Comparison of ENCODE assay signal across 9 mouse cellular contexts in genomic region chr6:124481571-124481970, GRCm38 (mm10). TPM values are rescaled to one million over a fixed set of nuclear protein-coding genes. Genes with fewer than 3 reads are reported as not detected.
A peak's percentile ranks its signal among the peaks of the same experiment; 100 is the strongest.
DNase-seq lines count a peak whose midpoint lies in the region; ATAC-seq lines count a peak whose summit lies in the region.
"Had no signal": no experiment of that assay in that cellular context is flagged by ENCODE, and none has a peak within 500 bp of the region (broad histone marks: within the 10 kb centered on the region; RNA-seq: fewer than 3 reads in every experiment).

No protein-coding gene starts in this region.

- H3K4me3 ChIP-seq in heart, embryonic 11.5 days (ENCODE audit: low read depth, low read length): no peak overlapping the region
- no peak overlapping the region for H3K4me3 ChIP-seq in embryonic facial prominence, embryonic 11.5 days (ENCODE audit: low read depth, low read length)
- H3K4me3 ChIP-seq: erythroblast, embryonic 14.5 days had no signal

- no peak overlapping the region for H3K4me2 ChIP-seq in heart, embryonic 11.5 days
- H3K4me2 ChIP-seq in embryonic facial prominence, embryonic 11.5 days (ENCODE audit: low read depth, low read length): no peak overlapping the region

- no peak overlapping the region for H3K27ac ChIP-seq in heart, embryonic 11.5 days (ENCODE audit: low read depth, low read length)
- H3K27ac ChIP-seq in embryonic facial prominence, embryonic 11.5 days (replicated peaks; ENCODE audit: low read depth, low read length): no peak overlapping the region

- no peaks in the 10 kb centered on the region for H3K9me3 ChIP-seq in heart, embryonic 11.5 days (replicated peaks; ENCODE audit: control insufficient read depth, low read length)
- no peaks in the 10 kb centered on the region for H3K9me3 ChIP-seq in embryonic facial prominence, embryonic 11.5 days (replicated peaks; ENCODE audit: control insufficient read depth, low read length)

- peak; percentile 42 to 67 for DNase-seq in heart, postnatal 36 days
- DNase-seq in CD4-positive helper T cell, adult 2 months (ENCODE audit: low read depth, low spot score): peak; percentile 29
- DNase-seq in NIH3T3 (ENCODE audit: low read depth): peak; percentile 81
- DNase-seq in embryonic facial prominence, embryonic 11.5 days (ENCODE audit: low spot score): peak; percentile 71
- DNase-seq in kidney, postnatal 14 days: peak; percentile 84
- DNase-seq in mesoderm, embryonic 11.5 days (ENCODE audit: low read depth, low spot score): peak; percentile 66
- peak; percentile 92 for DNase-seq in yolk sac, embryonic 10.5 days (ENCODE audit: low spot score)

- no peak overlapping the region for H3K9ac ChIP-seq in heart, embryonic 11.5 days (ENCODE audit: low read depth, low read length)
- no peak overlapping the region for H3K9ac ChIP-seq in embryonic facial prominence, embryonic 11.5 days (replicated peaks; ENCODE audit: low read length)

- intact Hi-C loops in heart, postnatal 36 days (cut with DNase I): loop anchor here (5.0 kb wide), 1 partner anchor 276 kb away; the partner anchor contains the start of genes Atn1 and Gm45234

- no peaks in the 10 kb centered on the region for H3K36me3 ChIP-seq in heart, embryonic 11.5 days (ENCODE audit: control insufficient read depth, insufficient read depth, low read length)
- no peaks in the 10 kb centered on the region for H3K36me3 ChIP-seq in embryonic facial prominence, embryonic 11.5 days (replicated peaks; ENCODE audit: control insufficient read depth, insufficient read depth, low read depth, low read length)

- no peak; the same call in 1 of the 2 replicates for ATAC-seq in heart, embryonic 11.5 days (replicated peaks; ENCODE audit: insufficient number of reproducible peaks, low FRiP score, low TSS enrichment)
- no peak for ATAC-seq in embryonic facial prominence, embryonic 11.5 days (replicated peaks; ENCODE audit: insufficient number of reproducible peaks, low FRiP score, low TSS enrichment, low read depth)

- H3K4me1 ChIP-seq in heart, embryonic 11.5 days (ENCODE audit: control insufficient read depth, insufficient read depth, low read length): peaks cover 8% of the 10 kb centered on the region
- no peaks in the 10 kb centered on the region for H3K4me1 ChIP-seq in embryonic facial prominence, embryonic 11.5 days (ENCODE audit: control insufficient read depth, insufficient read depth, low read length)

- no peaks in the 10 kb centered on the region for H3K27me3 ChIP-seq in heart, embryonic 11.5 days (ENCODE audit: control insufficient read depth, insufficient read depth, low read length)
- no peaks in the 10 kb centered on the region for H3K27me3 ChIP-seq in embryonic facial prominence, embryonic 11.5 days (ENCODE audit: control insufficient read depth, insufficient read depth, low read length)

- 19% methylated on average over 6 of the region's 6 CpGs for WGBS in heart, embryonic 11.5 days (ENCODE audit: insufficient replicate concordance)
- 14% methylated on average over 6 of the region's 6 CpGs for WGBS in embryonic facial prominence, embryonic 11.5 days

RNA-seq across cellular contexts. Expression of gene C1rl, which starts 11.3 kb away (rescaled TPM):
- total RNA-seq in heart, postnatal 36 days (2021): 1 to 10 TPM; 1.2 TPM
- 0.16 and 0.35 TPM in 2 replicates for polyA plus RNA-seq in heart, embryonic 11.5 days (2014; fragmentation: Nextera tagmentation; extraction: Ambion mirVana)
- 0.29 and 0.38 TPM in 2 replicates for polyA plus RNA-seq in embryonic facial prominence, embryonic 11.5 days (2014; fragmentation: Nextera tagmentation; extraction: Ambion mirVana)
- polyA plus RNA-seq: erythroblast, embryonic 14.5 days had no signal

RNA-seq across cellular contexts. Expression of gene Clstn3, which starts 17.0 kb away (rescaled TPM):
- total RNA-seq in heart, postnatal 36 days (2021): 1 to 10 TPM in 1 of 2 experiments, under 1 TPM in 1; 0.73 to 2.1 TPM
- 1.6 and 1.8 TPM in 2 replicates for polyA plus RNA-seq in heart, embryonic 11.5 days (2014; fragmentation: Nextera tagmentation; extraction: Ambion mirVana)
- 6.3 and 6.4 TPM in 2 replicates for polyA plus RNA-seq in embryonic facial prominence, embryonic 11.5 days (2014; fragmentation: Nextera tagmentation; extraction: Ambion mirVana)

RNA-seq across cellular contexts. Expression of gene C1ra, which starts 30.6 kb away (rescaled TPM):
- 10 to 100 TPM; 13.7 TPM for total RNA-seq in heart, postnatal 36 days (2021)
- 0.09 and 0.21 TPM in 2 replicates for polyA plus RNA-seq in heart, embryonic 11.5 days (2014; fragmentation: Nextera tagmentation; extraction: Ambion mirVana)
- polyA plus RNA-seq in embryonic facial prominence, embryonic 11.5 days (2014; fragmentation: Nextera tagmentation; extraction: Ambion mirVana): 0.08 and 0.20 TPM in 2 replicates

Comparison
In these comparisons a context has a peak if more than half of its experiments do, and no peak if none do; other contexts are left out.
1. DNase-seq: peak in every context shown above with its lines; median percentile 92 in yolk sac, embryonic 10.5 days; 84 in kidney, postnatal 14 days; 81 in NIH3T3; 71 in embryonic facial prominence, embryonic 11.5 days; 66 in mesoderm, embryonic 11.5 days; 54 in heart, postnatal 36 days; 29 in CD4-positive helper T cell, adult 2 months.